Mouse (Mus musculus): Measurements from ENCODE around the gene Tmem131. TPM values are rescaled to one million over a fixed set of nuclear protein-coding genes. Genes with fewer than 3 reads are reported as not detected.

Gene Tmem131
- polyA plus RNA-seq, 1 experiment from 2014 or later, result 16.6 TPM

- Histone ChIP-seq H3K4me1 (ENCODE audit: control insufficient read depth, insufficient read depth, low read length) (no peaks in the 10 kb centered on the region), H3K27ac (replicated peaks; ENCODE audit: low read depth, low read length) (no peak overlapping the region), H3K4me3 (ENCODE audit: low read depth, low read length) (no peak overlapping the region), H3K9ac (ENCODE audit: low read length) (no peak overlapping the region), H3K36me3 (ENCODE audit: control insufficient read depth, insufficient read depth, low read length) (peaks cover 15% of the 10 kb centered on the region; the same call in 1 of the 2 replicates), H3K9me3 (ENCODE audit: control insufficient read depth, low read length) (no peaks in the 10 kb centered on the region), H3K4me2 (ENCODE audit: low read depth, severe bottlenecking) (no peak overlapping the region), H3K27me3 (ENCODE audit: control insufficient read depth, insufficient read depth, low read length) (no peaks in the 10 kb centered on the region)
- ATAC-seq (ENCODE audit: insufficient number of reproducible peaks, low FRiP score, low TSS enrichment, low read depth) (no peak), DNase-seq (ENCODE audit: low spot score) (no peak)
- 91% methylated on average over 7 of the region's 7 CpGs for WGBS
Measured at GRCm38 (mm10) chr1:36813415-36813814, 130.1 kb downstream of the Tmem131 start.

- WGBS, result 93% methylated on average over 7 of the region's 7 CpGs
- H3K4me2 ChIP-seq (ENCODE audit: low read depth, severe bottlenecking), result no peak overlapping the region
- H3K36me3 ChIP-seq (ENCODE audit: control insufficient read depth, insufficient read depth, low read length), result peaks cover 23% of the 10 kb centered on the region
- no peak overlapping the region for H3K9ac ChIP-seq (ENCODE audit: low read length)
- H3K27ac ChIP-seq (replicated peaks; ENCODE audit: low read depth, low read length), result no peak overlapping the region
- H3K27me3 ChIP-seq (ENCODE audit: control insufficient read depth, insufficient read depth, low read length), result no peaks in the 10 kb centered on the region
- DNase-seq (ENCODE audit: low spot score) (no peak), ATAC-seq (ENCODE audit: insufficient number of reproducible peaks, low FRiP score, low TSS enrichment, low read depth) (no peak)
- no peaks in the 10 kb centered on the region for H3K9me3 ChIP-seq (ENCODE audit: control insufficient read depth, low read length)
- H3K4me3 ChIP-seq (ENCODE audit: low read depth, low read length), result no peak overlapping the region
- no peaks in the 10 kb centered on the region for H3K4me1 ChIP-seq (ENCODE audit: control insufficient read depth, insufficient read depth, low read length)
Measured at GRCm38 (mm10) chr1:36811806-36812205, 131.7 kb downstream of the Tmem131 start.

- H3K27me3 ChIP-seq (ENCODE audit: control insufficient read depth, insufficient read depth, low read length), result no peaks in the 10 kb centered on the region
- no peak for ATAC-seq (ENCODE audit: insufficient number of reproducible peaks, low FRiP score, low TSS enrichment, low read depth)
- no peak for DNase-seq (ENCODE audit: low spot score)
- WGBS, result 92% methylated on average over 14 of the region's 14 CpGs
- H3K9ac ChIP-seq (ENCODE audit: low read length), result no peak overlapping the region
- H3K27ac ChIP-seq (replicated peaks; ENCODE audit: low read depth, low read length), result no peak overlapping the region
- H3K36me3 ChIP-seq (ENCODE audit: control insufficient read depth, insufficient read depth, low read length), result peaks cover 26% of the 10 kb centered on the region
- no peaks in the 10 kb centered on the region for H3K4me1 ChIP-seq (ENCODE audit: control insufficient read depth, insufficient read depth, low read length)
- H3K4me3 ChIP-seq (ENCODE audit: low read depth, low read length), result no peak overlapping the region
- no peaks in the 10 kb centered on the region for H3K9me3 ChIP-seq (ENCODE audit: control insufficient read depth, low read length)
- no peak overlapping the region for H3K4me2 ChIP-seq (ENCODE audit: low read depth, severe bottlenecking)
Measured at GRCm38 (mm10) chr1:36807782-36808565, 135.5 kb downstream of the Tmem131 start.

GRCm38 (mm10) chr1:36807086-36807485 is 136.4 kb downstream of the Tmem131 start:
- Histone ChIP-seq H3K27me3 (ENCODE audit: control insufficient read depth, insufficient read depth, low read length) (no peaks in the 10 kb centered on the region), H3K4me3 (ENCODE audit: low read depth, low read length) (no peak overlapping the region), H3K4me2 (ENCODE audit: low read depth, severe bottlenecking) (no peak overlapping the region), H3K36me3 (ENCODE audit: control insufficient read depth, insufficient read depth, low read length) (peaks cover 26% of the 10 kb centered on the region), H3K9me3 (ENCODE audit: control insufficient read depth, low read length) (no peaks in the 10 kb centered on the region), H3K4me1 (ENCODE audit: control insufficient read depth, insufficient read depth, low read length) (no peaks in the 10 kb centered on the region), H3K9ac (ENCODE audit: low read length) (no peak overlapping the region), H3K27ac (replicated peaks; ENCODE audit: low read depth, low read length) (no peak overlapping the region)
- no peak for ATAC-seq (ENCODE audit: insufficient number of reproducible peaks, low FRiP score, low TSS enrichment, low read depth)
- DNase-seq (ENCODE audit: low spot score), result no peak
- WGBS, result 78% methylated on average over 1 of the region's 1 CpGs

GRCm38 (mm10) chr1:36806181-36806905 is 137.1 kb downstream of the Tmem131 start:
- no peak overlapping the region for H3K9ac ChIP-seq (ENCODE audit: low read length)
- no peak overlapping the region for H3K4me2 ChIP-seq (ENCODE audit: low read depth, severe bottlenecking)
- no peak overlapping the region for H3K4me3 ChIP-seq (ENCODE audit: low read depth, low read length)
- no peaks in the 10 kb centered on the region for H3K4me1 ChIP-seq (ENCODE audit: control insufficient read depth, insufficient read depth, low read length)
- ATAC-seq (ENCODE audit: insufficient number of reproducible peaks, low FRiP score, low TSS enrichment, low read depth), result no peak
- no peak for DNase-seq (ENCODE audit: low spot score)
- H3K36me3 ChIP-seq (ENCODE audit: control insufficient read depth, insufficient read depth, low read length), result peaks cover 32% of the 10 kb centered on the region
- no peak overlapping the region for H3K27ac ChIP-seq (replicated peaks; ENCODE audit: low read depth, low read length)
- no peaks in the 10 kb centered on the region for H3K27me3 ChIP-seq (ENCODE audit: control insufficient read depth, insufficient read depth, low read length)
- no peaks in the 10 kb centered on the region for H3K9me3 ChIP-seq (ENCODE audit: control insufficient read depth, low read length)
- 95% methylated on average over 7 of the region's 7 CpGs for WGBS

- Histone ChIP-seq H3K4me2 (ENCODE audit: low read depth, severe bottlenecking) (no peak overlapping the region), H3K9ac (ENCODE audit: low read length) (no peak overlapping the region), H3K4me1 (ENCODE audit: control insufficient read depth, insufficient read depth, low read length) (no peaks in the 10 kb centered on the region), H3K27ac (replicated peaks; ENCODE audit: low read depth, low read length) (no peak overlapping the region), H3K36me3 (ENCODE audit: control insufficient read depth, insufficient read depth, low read length) (peaks cover 26% of the 10 kb centered on the region), H3K27me3 (ENCODE audit: control insufficient read depth, insufficient read depth, low read length) (no peaks in the 10 kb centered on the region), H3K9me3 (ENCODE audit: control insufficient read depth, low read length) (no peaks in the 10 kb centered on the region), H3K4me3 (ENCODE audit: low read depth, low read length) (no peak overlapping the region)
- 94% methylated on average over 4 of the region's 4 CpGs for WGBS
- DNase-seq (ENCODE audit: low spot score) (no peak), ATAC-seq (ENCODE audit: insufficient number of reproducible peaks, low FRiP score, low TSS enrichment, low read depth) (no peak)
Measured at GRCm38 (mm10) chr1:36804833-36805232, 138.6 kb downstream of the Tmem131 start.

- Histone ChIP-seq H3K27me3 (ENCODE audit: control insufficient read depth, insufficient read depth, low read length) (no peaks in the 10 kb centered on the region), H3K27ac (replicated peaks; ENCODE audit: low read depth, low read length) (no peak overlapping the region), H3K9ac (ENCODE audit: low read length) (no peak overlapping the region), H3K4me2 (ENCODE audit: low read depth, severe bottlenecking) (no peak overlapping the region), H3K36me3 (ENCODE audit: control insufficient read depth, insufficient read depth, low read length) (peaks cover 25% of the 10 kb centered on the region), H3K4me1 (ENCODE audit: control insufficient read depth, insufficient read depth, low read length) (no peaks in the 10 kb centered on the region), H3K9me3 (ENCODE audit: control insufficient read depth, low read length) (no peaks in the 10 kb centered on the region), H3K4me3 (ENCODE audit: low read depth, low read length) (no peak overlapping the region)
- ATAC-seq (ENCODE audit: insufficient number of reproducible peaks, low FRiP score, low TSS enrichment, low read depth), result no peak
- 84% methylated on average over 9 of the region's 9 CpGs for WGBS
- no peak for DNase-seq (ENCODE audit: low spot score)
Measured at GRCm38 (mm10) chr1:36804259-36804658, 139.2 kb downstream of the Tmem131 start.

GRCm38 (mm10) chr1:36800379-36801011 is 143.0 kb downstream of the Tmem131 start:
- Histone ChIP-seq H3K27ac (replicated peaks; ENCODE audit: low read depth, low read length) (no peak overlapping the region), H3K9me3 (ENCODE audit: control insufficient read depth, low read length) (no peaks in the 10 kb centered on the region), H3K36me3 (ENCODE audit: control insufficient read depth, insufficient read depth, low read length) (peaks cover 23% of the 10 kb centered on the region; the same call in 1 of the 2 replicates), H3K9ac (ENCODE audit: low read length) (no peak overlapping the region), H3K27me3 (ENCODE audit: control insufficient read depth, insufficient read depth, low read length) (no peaks in the 10 kb centered on the region), H3K4me3 (ENCODE audit: low read depth, low read length) (no peak overlapping the region), H3K4me2 (ENCODE audit: low read depth, severe bottlenecking) (no peak overlapping the region), H3K4me1 (ENCODE audit: control insufficient read depth, insufficient read depth, low read length) (no peaks in the 10 kb centered on the region)
- 86% methylated on average over 3 of the region's 3 CpGs for WGBS
- DNase-seq (ENCODE audit: low spot score), result no peak
- no peak for ATAC-seq (ENCODE audit: insufficient number of reproducible peaks, low FRiP score, low TSS enrichment, low read depth)
